Mouse (Mus musculus) megakaryocyte, adult 5-6 weeks (primary cell): Measurements from ENCODE around the gene Dctn2. TPM values are rescaled to one million over a fixed set of nuclear protein-coding genes. Genes with fewer than 3 reads are reported as not detected.
A peak's percentile ranks its signal among the peaks of the same experiment; 100 is the strongest.
"Not testable (repeated sequence)": the region's sequence is repeated elsewhere in the genome, so short reads cannot be mapped to it uniquely, and the experiment has no call there.

Experiments
- ATAC-seq: 2 replicates; pipeline ENCODE4 v1.8.0; 2016; ENCODE audit warnings: mild to moderate bottlenecking, inconsistent platforms; ENCODE audit not compliant: poor library complexity, severe bottlenecking
- total RNA-seq, 2 experiments: library from RNA; stranded (forward) in 1 of 2; stranded (reverse) in 1 of 2; fragments of 153-499, 151-499 nt in 1 of 2; fragments of 221-1000, 200-1000 nt in 1 of 2; gene quantifications; 2 replicates each; pipeline versions ENCODE4 v1.2.3 to v1.2.4; 2015 to 2017

The Dctn2 gene
- total RNA-seq, 2 experiments from 2014 or later = 82.6 to 96.4 TPM

GRCm38 (mm10) chr10:127287936-127288293 is 21.7 kb downstream of the Dctn2 start:
- no peak for ATAC-seq

- ATAC-seq = 0 out of 2 replicates have a peak, but pooled peaks have one; percentile 2
Measured at GRCm38 (mm10) chr10:127288328-127288799, 22.2 kb downstream of the Dctn2 start.

DNA sequence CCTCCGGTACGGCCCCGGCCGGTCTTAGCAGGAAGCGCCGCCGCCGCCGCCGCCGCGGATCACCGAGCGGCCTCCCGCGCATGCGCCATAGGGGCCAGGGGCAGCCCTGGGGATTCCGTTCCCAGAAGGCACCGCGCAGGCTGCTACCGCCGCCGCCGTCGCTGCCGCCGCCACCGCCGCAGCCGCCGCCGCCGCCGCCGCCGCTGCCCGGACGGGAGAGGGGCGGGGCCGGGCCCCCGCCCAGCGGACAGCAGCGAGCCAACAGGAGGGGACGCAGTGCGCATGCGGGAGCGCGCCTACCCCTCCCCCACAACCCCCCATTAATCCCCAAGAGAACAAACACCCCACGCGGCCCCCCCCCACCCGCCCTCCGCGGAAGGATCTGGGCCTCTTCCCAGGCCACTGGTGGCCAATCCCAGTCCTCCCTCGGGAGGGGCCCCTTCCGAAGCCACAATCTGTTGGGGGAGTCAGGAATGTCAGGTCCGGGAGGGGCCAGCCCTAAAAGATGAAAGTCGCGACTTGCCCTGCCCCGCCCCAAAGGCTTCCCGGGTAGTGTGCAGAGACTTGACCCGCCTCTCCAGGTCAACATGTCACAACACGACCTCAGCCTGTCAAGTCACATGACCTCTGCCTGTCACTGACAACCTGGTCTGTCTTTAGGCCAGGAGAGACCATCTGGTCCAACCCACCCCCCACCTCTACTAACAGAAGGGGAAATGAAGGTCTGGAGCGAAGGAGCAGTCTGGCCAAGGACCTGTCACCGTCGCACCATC is 22.8 kb downstream of the Dctn2 start, which contains the start of gene Mbd6:
TSS of gene Mbd6 (minus strand) at position 219 of the 773 bp plus-strand sequence.
- peak; percentile 47 for ATAC-seq

DNA sequence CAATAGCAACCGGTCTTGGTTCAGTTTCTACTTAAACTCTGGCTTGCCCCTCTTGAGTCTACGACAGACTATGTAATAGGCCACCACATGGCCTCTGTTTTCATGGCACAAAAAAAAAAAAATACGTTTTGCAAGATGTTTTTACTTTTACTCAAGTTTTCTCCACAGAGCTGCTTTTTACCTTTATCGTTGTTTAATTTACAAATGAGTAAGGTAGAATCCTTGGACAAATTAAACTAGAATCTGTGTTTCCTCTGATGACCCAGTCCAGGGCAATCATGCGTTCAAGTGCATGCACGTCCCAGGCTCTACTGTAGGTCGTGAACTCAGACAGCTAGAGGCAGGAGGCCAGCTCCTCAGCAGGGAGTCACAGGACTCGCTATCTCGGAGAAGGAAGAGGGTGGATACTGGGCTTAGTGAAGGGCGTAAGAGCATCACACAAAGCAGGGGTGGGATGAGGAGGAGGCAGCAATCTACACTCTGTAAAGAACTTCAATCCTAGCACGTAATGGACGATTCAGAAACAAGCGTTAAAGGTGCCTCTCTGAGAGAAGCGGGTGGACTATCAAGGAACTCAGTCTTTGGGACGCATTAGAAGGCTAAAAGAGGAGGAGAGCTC is 23.5 kb downstream of the Dctn2 start:
- peak; percentile 3; the same call in 1 of the 2 replicates for ATAC-seq

DNA sequence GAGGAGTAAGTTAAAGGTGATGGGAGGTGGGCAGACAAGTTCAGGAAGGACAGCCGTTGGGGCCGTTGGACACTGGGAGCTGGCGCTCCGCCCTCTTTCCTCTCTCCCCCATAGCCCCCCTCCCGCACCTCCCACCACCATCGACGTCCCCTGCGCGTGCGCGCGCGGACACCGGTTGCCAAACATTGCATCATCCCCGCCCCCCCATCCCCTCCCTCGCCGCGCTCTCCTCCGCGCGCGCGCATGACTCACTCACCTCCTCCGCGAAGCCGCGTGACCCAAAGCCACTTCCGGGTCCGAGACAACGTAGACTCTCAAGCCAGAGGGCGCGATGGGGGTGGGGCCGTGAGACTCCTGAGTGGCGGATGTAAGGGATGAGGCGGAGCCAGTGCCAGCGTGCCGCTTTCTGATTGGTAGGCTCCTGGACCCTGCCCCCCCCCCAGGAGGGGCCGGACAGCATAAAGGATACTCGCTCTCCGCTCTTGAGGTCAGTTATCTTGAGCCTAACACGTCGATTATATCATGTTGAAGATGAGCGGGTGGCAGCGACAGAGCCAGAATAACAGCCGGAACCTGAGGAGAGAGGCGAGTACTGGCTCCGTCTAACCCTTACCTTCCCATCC is 24.2 kb downstream of the Dctn2 start:
- peak; percentile 70 for ATAC-seq

- peak; percentile 16 for ATAC-seq
Measured at GRCm38 (mm10) chr10:127290930-127291880, 25.0 kb downstream of the Dctn2 start.

DNA sequence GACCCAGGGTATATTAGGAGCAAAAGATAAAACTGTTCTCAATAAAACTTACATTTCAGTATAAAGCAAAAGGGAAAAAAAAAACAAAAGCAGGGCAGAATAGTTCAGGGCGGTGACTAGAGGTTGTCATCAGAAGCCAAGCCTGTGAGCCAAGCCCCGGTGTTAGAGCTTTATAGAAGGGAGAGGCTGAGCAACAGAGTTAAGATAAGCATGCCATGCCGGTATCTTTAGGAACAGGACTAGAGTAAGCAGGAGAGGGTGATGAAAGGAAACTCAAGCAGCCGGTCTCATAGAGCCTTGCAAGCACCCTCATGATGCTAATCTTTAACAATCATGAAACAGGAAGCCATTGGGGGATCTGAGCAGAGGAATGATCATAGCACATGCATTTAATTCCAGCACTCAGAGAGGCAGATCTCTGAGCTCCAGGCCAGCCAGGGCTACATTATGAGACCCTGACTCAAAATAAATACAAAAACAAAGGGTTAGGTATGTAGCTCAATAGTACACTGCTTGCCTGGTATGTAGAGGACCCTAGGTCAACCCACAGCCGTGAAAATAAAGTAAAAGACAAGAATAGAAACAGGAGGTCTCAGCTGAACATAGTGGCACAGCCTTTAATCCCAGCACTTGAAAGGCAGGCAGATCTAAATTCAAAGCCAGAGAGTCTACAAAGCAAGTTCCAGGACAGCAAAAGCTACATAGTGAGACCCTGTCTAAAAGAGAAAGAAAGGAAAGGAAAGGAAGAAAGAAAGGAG is 25.9 kb downstream of the Dctn2 start:
- ATAC-seq = no peak

DNA sequence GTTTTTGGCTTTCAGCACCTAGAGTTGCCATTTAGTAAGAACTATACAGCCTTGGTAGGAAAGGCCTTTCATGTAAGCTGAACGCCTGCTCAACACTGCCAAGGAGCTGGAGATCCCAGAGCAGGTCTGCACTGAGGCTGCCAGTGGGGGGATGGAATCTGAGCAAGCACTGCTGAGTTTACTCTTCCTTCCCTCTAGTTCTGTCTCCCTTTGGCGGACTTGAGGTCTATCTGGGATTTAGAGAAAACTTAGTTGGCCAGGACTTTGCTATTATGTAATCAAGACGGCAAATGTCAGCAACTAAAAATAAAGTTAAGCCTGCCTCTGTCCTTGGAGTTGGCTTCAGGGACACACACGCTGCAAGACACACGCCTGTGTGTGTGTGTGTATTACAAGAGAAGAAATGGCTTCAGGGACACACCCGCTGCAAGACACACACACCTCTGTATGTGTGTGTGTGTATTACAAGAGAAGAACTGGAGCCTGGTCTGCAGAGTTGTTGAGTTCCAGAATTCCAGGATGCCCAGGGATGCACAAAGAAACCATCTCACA is 26.9 kb downstream of the Dctn2 start:
- ATAC-seq = no peak

DNA sequence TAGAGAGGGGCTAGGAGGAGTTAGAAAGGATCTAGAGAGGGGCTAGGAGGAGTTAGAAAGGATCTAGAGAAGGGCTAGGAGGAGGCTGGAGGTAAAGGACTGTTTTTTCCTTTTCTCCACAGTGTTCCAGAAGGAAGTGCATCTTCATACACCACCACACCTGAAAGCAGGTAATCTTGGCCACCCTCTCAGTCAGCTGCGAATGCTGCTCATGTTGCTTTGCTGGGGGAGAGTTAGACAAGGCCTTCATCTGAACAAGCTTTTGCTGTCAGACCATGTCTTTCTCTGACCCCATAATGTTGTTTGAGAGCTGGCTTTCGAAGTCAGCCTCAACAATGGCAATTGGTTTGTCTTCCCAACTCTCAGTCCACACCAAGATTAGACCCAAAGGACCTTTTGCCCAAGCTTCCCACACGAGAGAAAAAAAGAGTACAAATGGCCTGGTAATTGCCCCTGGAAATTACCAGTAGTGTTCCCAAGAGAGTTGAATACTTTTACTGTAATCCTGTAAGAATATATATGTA is 27.5 kb downstream of the Dctn2 start:
- no peak for ATAC-seq

GRCm38 (mm10) chr10:127294895-127295510 is 28.8 kb downstream of the Dctn2 start:
- no peak for ATAC-seq

GRCm38 (mm10) chr10:127295986-127296794 is 30.0 kb downstream of the Dctn2 start:
- ATAC-seq = no peak

- no peak for ATAC-seq
Measured at GRCm38 (mm10) chr10:127297015-127297871, 31.1 kb downstream of the Dctn2 start.

GRCm38 (mm10) chr10:127300361-127300760 is 34.2 kb downstream of the Dctn2 start:
- no peak for ATAC-seq

DNA sequence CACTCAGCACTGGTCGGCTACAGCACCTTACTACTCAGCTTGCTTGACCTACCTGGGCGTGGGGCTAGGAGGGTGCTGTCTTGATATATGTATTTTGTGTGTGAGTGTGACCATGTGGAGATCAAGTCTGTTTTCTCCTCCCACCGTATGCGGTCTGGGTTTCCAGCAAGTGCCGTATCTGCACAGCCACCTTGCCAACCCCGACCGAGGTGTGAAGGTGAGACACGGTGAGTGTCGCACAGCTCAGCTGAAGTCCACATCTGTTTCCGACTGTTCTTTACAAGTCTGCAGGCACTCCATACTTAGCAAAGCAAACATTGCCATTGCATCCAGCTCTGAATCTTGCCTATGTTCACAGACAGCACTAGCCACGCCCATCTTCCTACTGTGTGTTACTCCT is 37.0 kb downstream of the Dctn2 start:
- no peak for ATAC-seq

DNA sequence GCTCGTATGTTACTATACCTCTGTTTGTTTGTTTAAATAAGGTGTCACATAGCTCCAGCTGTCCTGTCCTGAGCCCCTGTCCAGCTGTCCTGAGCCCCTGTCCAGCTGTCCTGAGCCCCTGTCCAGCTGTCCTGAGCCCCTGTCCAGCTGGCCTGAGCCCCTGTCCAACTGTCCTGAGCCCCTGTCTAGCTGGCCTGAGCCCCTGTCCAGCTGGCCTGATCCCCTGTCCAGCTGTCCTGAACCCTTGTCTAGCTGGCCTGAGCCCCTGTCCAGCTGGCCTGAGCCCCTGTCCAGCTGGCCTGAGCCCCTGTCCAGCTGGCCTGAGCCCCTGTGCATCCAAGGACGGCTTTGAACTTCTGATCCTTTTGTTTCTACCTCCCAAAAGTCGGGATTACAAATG is 43.0 kb downstream of the Dctn2 start:
- not testable (repeated sequence) for ATAC-seq

GRCm38 (mm10) chr10:127310523-127311475 is 44.6 kb downstream of the Dctn2 start:
- peak; percentile 16 for ATAC-seq
